Mouse (Mus musculus): Measurements from ENCODE around the gene Zfp568. TPM values are rescaled to one million over a fixed set of nuclear protein-coding genes. Genes with fewer than 3 reads are reported as not detected.

Zfp568 gene
- polyA plus RNA-seq, 1 experiment from 2014 or later = 25.0 TPM

Other genes starting within 250 kb of the Zfp568 start
- gene Zfp84, start 215.4 kb upstream of the Zfp568 start, polyA plus RNA-seq (2014; fragmentation: Nextera tagmentation; extraction: Ambion mirVana) = 13.9 and 16.3 TPM in 2 replicates
- gene Zfp30, start 200.0 kb upstream of the Zfp568 start, polyA plus RNA-seq (2014; fragmentation: Nextera tagmentation; extraction: Ambion mirVana) = 8.6 and 10.2 TPM in 2 replicates
- gene Zfp790, start 167.8 kb upstream of the Zfp568 start, polyA plus RNA-seq (2014; fragmentation: Nextera tagmentation; extraction: Ambion mirVana) = 13.5 and 16.6 TPM in 2 replicates
- gene Zfp940, start 130.3 kb upstream of the Zfp568 start, polyA plus RNA-seq (2014; fragmentation: Nextera tagmentation; extraction: Ambion mirVana) = 6.3 and 6.5 TPM in 2 replicates
- gene Zfp420, start 124.0 kb upstream of the Zfp568 start, polyA plus RNA-seq (2014; fragmentation: Nextera tagmentation; extraction: Ambion mirVana) = 8.8 and 12.2 TPM in 2 replicates
- 10.9 and 12.8 TPM in 2 replicates for gene Zfp27, start 77.4 kb upstream of the Zfp568 start, polyA plus RNA-seq (2014; fragmentation: Nextera tagmentation; extraction: Ambion mirVana)
- gene Zfp383, start 75.7 kb upstream of the Zfp568 start, polyA plus RNA-seq (2014; fragmentation: Nextera tagmentation; extraction: Ambion mirVana) = 6.7 and 8.0 TPM in 2 replicates
- 12.0 and 13.3 TPM in 2 replicates for gene Zfp74, start 29.9 kb upstream of the Zfp568 start, polyA plus RNA-seq (2014; fragmentation: Nextera tagmentation; extraction: Ambion mirVana)
- gene Zfp14, start 67.4 kb downstream of the Zfp568 start, polyA plus RNA-seq (2014; fragmentation: Nextera tagmentation; extraction: Ambion mirVana) = 3.6 and 4.4 TPM in 2 replicates
- gene Zfp82, start 88.9 kb downstream of the Zfp568 start, polyA plus RNA-seq (2014; fragmentation: Nextera tagmentation; extraction: Ambion mirVana) = 5.0 and 5.7 TPM in 2 replicates
- 2.0 and 2.1 TPM in 2 replicates for gene Gm26920, start 106.5 kb downstream of the Zfp568 start, polyA plus RNA-seq (2014; fragmentation: Nextera tagmentation; extraction: Ambion mirVana)
- 7.5 and 11.2 TPM in 2 replicates for gene Zfp566, start 106.6 kb downstream of the Zfp568 start, polyA plus RNA-seq (2014; fragmentation: Nextera tagmentation; extraction: Ambion mirVana)
- gene Zfp260, start 110.8 kb downstream of the Zfp568 start, polyA plus RNA-seq (2014; fragmentation: Nextera tagmentation; extraction: Ambion mirVana) = 132 and 142 TPM in 2 replicates
- 6.4 and 7.3 TPM in 2 replicates for gene Zfp382, start 138.0 kb downstream of the Zfp568 start, polyA plus RNA-seq (2014; fragmentation: Nextera tagmentation; extraction: Ambion mirVana)
- 19.6 and 22.3 TPM in 2 replicates for gene Zfp146, start 185.8 kb downstream of the Zfp568 start, polyA plus RNA-seq (2014; fragmentation: Nextera tagmentation; extraction: Ambion mirVana)
- gene Cox7a1, start 200.2 kb downstream of the Zfp568 start, polyA plus RNA-seq (2014; fragmentation: Nextera tagmentation; extraction: Ambion mirVana) = 5.7 and 8.2 TPM in 2 replicates
- 95.8 and 99.8 TPM in 2 replicates for gene Capns1, start 214.9 kb downstream of the Zfp568 start, polyA plus RNA-seq (2014; fragmentation: Nextera tagmentation; extraction: Ambion mirVana)
- gene Polr2i, start 248.0 kb downstream of the Zfp568 start, polyA plus RNA-seq (2014; fragmentation: Nextera tagmentation; extraction: Ambion mirVana) = 143 and 177 TPM in 2 replicates
- gene Tbcb, start 248.3 kb downstream of the Zfp568 start, polyA plus RNA-seq (2014; fragmentation: Nextera tagmentation; extraction: Ambion mirVana) = 148 and 150 TPM in 2 replicates

All from stomach, embryonic 14.5 days (tissue).